Mouse (Mus musculus) layer of hippocampus, postnatal 36 days (tissue): ENCODE data around the gene Tex52. TPM values are rescaled to one million over a fixed set of nuclear protein-coding genes. Genes with fewer than 3 reads are reported as not detected.

ENCODE experiments used
- DNase-seq, 2 experiments: peaks; one replicate each; pipeline ENCODE4 v3.0.0; 2022
- total RNA-seq, 2 experiments: library from RNA; stranded (reverse); gene quantifications; 2 replicates each; pipeline ENCODE4 v1.2.3; 2021

Gene Tex52
- total RNA-seq, 2 experiments from 2014 or later, result 0.68 to 1.5 TPM

DNA sequence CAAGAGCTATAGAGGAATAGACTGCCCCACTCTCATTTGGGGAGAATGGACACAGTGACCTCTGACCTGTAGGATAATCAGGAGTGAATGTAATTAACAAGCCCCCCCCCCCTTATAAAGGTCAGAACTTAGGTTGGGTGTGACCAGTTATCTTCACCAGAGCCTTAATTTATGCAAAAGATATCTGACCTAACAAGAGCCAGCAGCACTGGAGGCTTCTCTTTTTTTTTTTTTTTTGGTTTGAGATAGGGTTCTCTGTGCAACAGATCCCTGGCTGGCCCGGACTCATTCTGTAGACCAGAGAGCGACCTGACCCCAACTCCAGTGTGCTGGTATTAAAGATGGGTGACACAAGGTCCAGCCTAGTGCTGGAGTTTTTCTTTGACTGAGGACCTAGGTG is 54.0 kb downstream of the Tex52 start:
- no peak for DNase-seq

DNA sequence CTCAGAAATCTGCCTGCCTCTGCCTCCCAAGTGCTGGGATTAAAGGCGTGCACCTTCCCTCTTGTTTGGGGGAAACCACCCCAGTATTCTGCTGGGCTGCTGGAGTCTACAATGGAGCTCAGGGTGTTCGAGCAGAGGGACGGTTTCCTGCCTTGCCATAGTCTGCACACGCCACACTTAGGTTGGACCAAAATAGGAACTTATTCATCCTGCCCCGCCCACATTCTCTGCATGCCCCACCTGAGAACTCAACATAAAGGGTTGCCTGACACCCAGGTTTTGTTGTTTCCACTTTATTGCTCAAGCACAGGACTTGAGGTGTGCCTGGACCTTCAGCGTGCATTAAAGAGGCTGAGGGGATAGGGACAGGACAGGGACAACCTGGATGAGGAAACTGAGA is 54.6 kb downstream of the Tex52 start:
- DNase-seq, result no peak

DNA sequence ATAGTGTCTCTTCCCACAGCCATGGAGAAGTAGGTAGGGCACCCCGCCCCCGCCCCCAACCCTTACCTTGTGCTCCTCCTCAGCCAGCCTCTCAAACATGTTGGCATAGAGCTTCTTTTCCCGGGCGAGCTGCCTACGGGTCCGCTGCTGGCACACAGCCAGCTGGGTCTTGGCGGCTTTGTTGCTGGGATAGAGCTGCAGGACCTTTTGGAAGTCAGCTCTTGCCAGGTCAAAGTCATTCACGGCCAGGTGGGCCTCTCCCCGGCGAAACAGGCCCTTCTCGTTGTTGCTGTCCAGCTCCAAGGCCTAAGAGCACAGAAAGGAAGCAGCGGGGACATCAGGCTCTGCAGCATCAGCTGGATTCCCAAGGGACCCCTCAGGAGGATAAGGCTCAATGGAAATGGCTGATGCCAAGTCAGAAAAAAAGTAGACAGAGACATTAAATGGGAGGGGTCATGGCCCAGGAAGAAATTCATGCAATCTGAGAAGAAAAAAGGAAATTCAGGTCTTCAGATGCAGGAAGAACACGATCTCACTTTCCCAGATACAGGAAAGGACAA is 57.2 kb downstream of the Tex52 start:
- DNase-seq, result no peak

DNA sequence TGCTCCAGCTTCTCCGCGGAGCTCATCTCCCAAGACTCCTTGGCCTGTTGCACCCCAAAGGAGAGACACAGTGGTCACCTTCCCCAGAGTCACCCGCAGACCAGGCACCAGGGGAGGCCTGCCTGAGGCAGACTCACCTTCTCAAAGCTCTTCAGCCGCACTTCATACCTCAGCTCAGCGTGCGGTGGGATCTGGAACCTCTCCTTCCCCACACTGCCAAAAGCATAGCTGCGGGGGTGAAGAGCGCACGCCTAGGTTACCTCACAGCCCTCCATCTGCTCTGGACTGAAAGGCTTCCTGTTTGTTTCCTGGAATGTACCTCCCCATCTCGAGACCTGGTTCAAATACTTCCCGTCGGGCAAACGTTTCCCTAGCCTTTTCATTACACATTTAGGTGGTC is 58.3 kb downstream of the Tex52 start:
- no peak for DNase-seq

Other genes starting within 250 kb of the Tex52 start
- 10 to 100 TPM; 52.5 to 52.8 TPM for gene Tspan9, start 231.9 kb upstream of the Tex52 start, total RNA-seq
- gene Tead4, start 74.6 kb upstream of the Tex52 start, total RNA-seq, result 1 to 10 TPM in 1 of 2 experiments, under 1 TPM in 1; 0.57 to 1.1 TPM
- gene Tulp3, start 19.6 kb upstream of the Tex52 start, total RNA-seq, result 10 to 100 TPM; 19.6 to 24.0 TPM
- 10 to 100 TPM; 20.4 to 20.8 TPM for gene Rhno1, start 12.5 kb upstream of the Tex52 start, total RNA-seq
- 1 to 10 TPM; 1.6 to 2.2 TPM for gene Foxm1, start 12.5 kb upstream of the Tex52 start, total RNA-seq
- gene Gm44596, start within 50 bp of the Tex52 start, total RNA-seq, result not detected
- 10 to 100 TPM; 16.0 to 18.1 TPM for gene Nrip2, start 23.8 kb downstream of the Tex52 start, total RNA-seq
- 10 to 100 TPM; 18.2 to 25.4 TPM for gene Itfg2, start 49.5 kb downstream of the Tex52 start, total RNA-seq
- 100 to 1,000 TPM; 123 to 134 TPM for gene Fkbp4, start 63.2 kb downstream of the Tex52 start, total RNA-seq
- not detected for gene Pzp, start 151.3 kb downstream of the Tex52 start, total RNA-seq
- gene A2ml1, start 206.2 kb downstream of the Tex52 start, total RNA-seq, result 10 to 100 TPM; 12.1 to 13.3 TPM
- not detected for gene Klrb1a, start 248.1 kb downstream of the Tex52 start, total RNA-seq